Mouse (Mus musculus): ENCODE results near the gene Samd10.

DNA sequence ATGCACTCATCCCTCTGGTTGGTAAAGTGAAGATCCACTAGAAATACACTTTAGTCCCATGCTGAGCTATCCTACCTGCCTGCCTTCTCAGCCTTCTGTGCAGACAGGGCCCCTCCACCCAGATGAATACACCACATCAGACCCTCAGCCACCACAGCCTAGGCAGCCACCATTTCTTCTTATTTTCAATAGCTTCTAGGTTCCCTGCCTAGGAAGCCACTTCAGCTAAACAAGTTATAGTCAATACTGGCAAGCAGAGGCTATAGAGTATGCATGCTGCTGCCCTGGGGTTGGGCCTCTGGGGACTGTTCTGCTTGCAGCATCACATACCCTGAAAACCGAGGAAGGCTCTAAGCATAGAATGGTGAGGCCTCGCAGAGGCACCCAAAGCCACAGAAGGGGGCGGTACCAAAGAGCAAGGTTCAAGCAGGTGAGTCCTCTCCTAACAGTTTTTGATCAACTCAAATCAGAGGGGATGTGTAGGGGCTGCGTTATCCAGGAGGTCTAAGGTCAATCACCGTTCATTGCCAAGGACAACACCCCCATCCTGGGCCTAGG is 7.4 kb downstream of the Samd10 start, which contains the start of gene Prpf6:
- TF ChIP-seq GATA1 (IDR thresholded peaks at IDR 0.05; ENCODE audit: borderline replicate concordance, low read length) = no peak
- no peak for TF ChIP-seq FLI1 (IDR thresholded peaks at IDR 0.05; ENCODE audit: low read length)

Measured in megakaryocyte, embryonic 14.5 days (primary cell).